Mouse (Mus musculus) cortical plate, adult 2 months (tissue): ENCODE measurements around the gene Fgf8.

Source experiments
- CTCF ChIP-seq: fragments of 200-500 bp; IDR thresholded peaks from 2 replicates; pipeline ENCODE4 v1.5.1; 2011; ENCODE audit warnings: mild to moderate bottlenecking, control low read depth, low read length; ENCODE audit not compliant: insufficient read depth; ENCODE audit errors: extremely low read depth
- POLR2A ChIP-seq: fragments of 200-500 bp; IDR thresholded peaks from 2 replicates; pipeline ENCODE4 v1.6.1; 2011; ENCODE audit warnings: mild to moderate bottlenecking, low read length, control low read depth; ENCODE audit not compliant: insufficient read depth; ENCODE audit errors: extremely low read depth

DNA sequence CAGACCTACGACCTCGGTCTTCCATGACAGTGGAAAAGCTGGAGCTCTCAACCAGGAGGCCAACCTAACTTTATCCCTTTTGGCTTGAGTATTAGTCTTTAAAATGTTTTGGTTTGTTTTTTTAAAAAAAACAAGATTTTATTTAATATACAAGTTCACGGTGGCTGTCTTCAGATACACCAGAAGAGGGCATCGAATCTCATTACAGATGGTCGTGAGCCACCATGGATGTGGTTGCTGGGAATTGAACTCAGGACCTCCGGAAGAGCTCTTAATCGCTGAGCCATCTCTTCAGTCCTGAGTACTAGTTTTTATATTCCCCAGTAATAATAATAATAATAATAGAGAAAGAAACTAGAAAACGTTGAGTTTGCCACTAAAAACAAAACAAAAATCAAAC is 39.0 kb upstream of the Fgf8 start:
- TF ChIP-seq POLR2A (no peak), CTCF (0 out of 2 replicates have a peak, but pooled peaks have one; percentile 0)
